Mouse (Mus musculus) hematopoietic stem cell, adult 5-6 weeks (primary cell): ENCODE results near the gene Chaf1b. TPM values are rescaled to one million over a fixed set of nuclear protein-coding genes. Genes with fewer than 3 reads are reported as not detected.

Experiments used
- ATAC-seq, 2 experiments: fragments of 125-278 bp in 1 of 2; replicated peaks in 1 of 2; 2 replicates each; pipeline ENCODE4 v1.8.0; 2016 to 2017; ENCODE audit warnings: inconsistent platforms in 2 of 2, mild to moderate bottlenecking in 2 of 2, moderate number of reproducible peaks in 2 of 2, low read depth in 1 of 2, moderate TSS enrichment in 1 of 2; ENCODE audit not compliant: low FRiP score in 2 of 2, poor library complexity in 2 of 2, severe bottlenecking in 2 of 2, insufficient read depth in 1 of 2, low TSS enrichment in 1 of 2
- total RNA-seq: library from RNA; stranded (forward); fragments of 172-1452, 232-1000 nt; gene quantifications from 2 replicates; pipeline ENCODE4 v1.2.3, GENCODE M21; 2017

Chaf1b gene
- total RNA-seq, 1 experiment from 2014 or later, result 76.6 TPM

GRCm38 (mm10) chr16:93909936-93910335 lies 26.2 kb downstream of the Chaf1b start:
- no peak for ATAC-seq

- ATAC-seq, result no peak
Measured at GRCm38 (mm10) chr16:93910735-93911665, 27.3 kb downstream of the Chaf1b start.

- ATAC-seq, result no peak
Measured at GRCm38 (mm10) chr16:93912158-93912557, 28.5 kb downstream of the Chaf1b start.

- no peak for ATAC-seq
Measured at GRCm38 (mm10) chr16:93912808-93913207, 29.1 kb downstream of the Chaf1b start.

GRCm38 (mm10) chr16:93913881-93914576 lies 30.3 kb downstream of the Chaf1b start:
- peak; percentile 46 to 79; a peak in 3 of 4 replicates for ATAC-seq

GRCm38 (mm10) chr16:93915338-93915849 lies 31.7 kb downstream of the Chaf1b start:
- ATAC-seq, result no peak

- peak; percentile 80 for ATAC-seq
Measured at GRCm38 (mm10) chr16:93917712-93918678, 34.3 kb downstream of the Chaf1b start.

- ATAC-seq, result no peak
Measured at GRCm38 (mm10) chr16:93918679-93919060, 35.0 kb downstream of the Chaf1b start.

- ATAC-seq, result no peak
Measured at GRCm38 (mm10) chr16:93919189-93919588, 35.5 kb downstream of the Chaf1b start.

GRCm38 (mm10) chr16:93920673-93921072 lies 37.0 kb downstream of the Chaf1b start:
- no peak for ATAC-seq

GRCm38 (mm10) chr16:93922835-93923389 lies 39.2 kb downstream of the Chaf1b start:
- ATAC-seq, result no peak

- no peak for ATAC-seq
Measured at GRCm38 (mm10) chr16:93923788-93924187, 40.1 kb downstream of the Chaf1b start.

GRCm38 (mm10) chr16:93925684-93926247 lies 42.1 kb downstream of the Chaf1b start:
- ATAC-seq, result no peak

- ATAC-seq, result no peak
Measured at GRCm38 (mm10) chr16:93929370-93930032, 45.8 kb downstream of the Chaf1b start.

GRCm38 (mm10) chr16:93932185-93933168 lies 48.8 kb downstream of the Chaf1b start:
- ATAC-seq, result no peak
